Mouse (Mus musculus) brain, embryonic 14.5 days (tissue): ENCODE measurements around the gene Dnmt3l.

Experiments used
- CTCF ChIP-seq: fragments of 200-500 bp; IDR thresholded peaks from 2 replicates; pipeline ENCODE4 v1.5.1; 2012; ENCODE audit warnings: inconsistent platforms, mild to moderate bottlenecking, moderate library complexity, borderline replicate concordance; ENCODE audit not compliant: insufficient read depth, insufficient read length; ENCODE audit errors: extremely low read depth
- POLR2A ChIP-seq: fragments of 200-500 bp; IDR thresholded peaks from 2 replicates; pipeline ENCODE4 v1.6.1; 2012; ENCODE audit warnings: mild to moderate bottlenecking, inconsistent platforms, borderline replicate concordance; ENCODE audit not compliant: poor library complexity, insufficient read depth, insufficient read length, severe bottlenecking; ENCODE audit errors: extremely low read depth

DNA sequence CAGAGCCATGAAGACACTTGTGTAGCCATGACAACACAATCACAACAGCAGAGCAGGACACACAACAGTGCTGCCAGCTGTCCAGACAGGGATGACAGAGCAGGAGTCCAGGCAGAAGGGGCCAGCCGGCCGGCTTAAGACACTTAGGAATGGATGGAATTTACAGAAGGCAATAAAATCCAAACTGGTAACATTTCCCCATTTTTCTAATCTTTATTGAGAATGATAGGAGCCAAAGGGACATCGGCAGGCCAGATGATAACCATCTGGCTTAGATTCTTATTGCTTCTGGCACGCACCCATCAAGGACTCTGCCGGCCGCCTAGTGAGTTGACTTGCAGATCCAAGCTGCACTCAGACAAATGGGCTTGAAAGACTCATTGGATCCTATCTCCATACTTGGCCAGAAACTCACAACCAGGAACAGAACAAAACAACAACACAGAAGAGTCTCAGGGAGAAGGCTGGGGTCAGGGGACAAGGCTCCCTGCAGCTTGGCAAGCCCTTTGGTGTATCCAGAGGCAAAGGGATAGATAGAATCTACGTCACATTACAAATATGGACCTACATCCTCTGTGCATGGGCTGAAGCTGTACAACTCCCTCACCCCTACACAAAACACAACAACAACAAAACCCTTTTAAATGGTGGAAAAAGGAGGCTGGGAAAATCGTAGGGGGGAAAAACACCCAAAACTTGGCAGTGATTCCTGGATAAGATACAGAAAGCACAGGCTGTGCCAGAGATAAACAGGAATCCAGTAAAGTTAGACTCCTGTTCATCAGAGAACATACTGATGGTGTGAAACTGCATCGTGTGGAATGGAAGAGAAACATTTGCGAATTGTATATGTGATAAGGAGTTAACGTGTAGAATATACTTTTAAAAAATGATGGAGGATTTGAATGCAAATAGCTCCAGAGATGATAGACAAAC, 63.1 kb downstream of the Dnmt3l start:
- TF ChIP-seq CTCF (no peak), POLR2A (no peak)
